Mouse (Mus musculus) hindbrain, embryonic 11.5 days (tissue): ENCODE measurements at regions not wholly inside any gene's neighbourhood (a gene's known extent, or its start where the extent isn't known, plus 50 kb on each side); places are given as distances from the start of the nearest gene placed in this dataset.

Experiments
- ATAC-seq: fragments of 200-750 bp; cut with Nextera tagmentation; 2 replicates; pipeline ENCODE4 v1.8.0; 2017; ENCODE audit warnings: mild to moderate bottlenecking, moderate TSS enrichment, moderate library complexity; ENCODE audit not compliant: low FRiP score
- DNase-seq: peaks from one replicate; pipeline ENCODE4 v3.0.0-alpha.2; 2015; ENCODE audit warnings: low spot score
- H3K27ac ChIP-seq: fragments of 300-500 bp; sonication (generic); 2 replicates; pipeline ENCODE4 v1.5.1; 2014; ENCODE audit warnings: mild to moderate bottlenecking, low read depth, low read length
- H3K27me3 ChIP-seq: fragments of 300-500 bp; sonication (generic); 2 replicates; pipeline ENCODE4 v1.6.1; 2014; ENCODE audit warnings: mild to moderate bottlenecking, low read length, moderate library complexity, mixed read lengths; ENCODE audit not compliant: control insufficient read depth, insufficient read depth
- H3K36me3 ChIP-seq: fragments of 300-500 bp; sonication (generic); 2 replicates; pipeline ENCODE4 v1.6.1; 2014; ENCODE audit warnings: mild to moderate bottlenecking, low read length, moderate library complexity, mixed read lengths; ENCODE audit not compliant: control insufficient read depth, insufficient read depth
- H3K4me1 ChIP-seq: fragments of 300-500 bp; sonication (generic); replicated peaks from 2 replicates; pipeline ENCODE4 v1.6.1; 2014; ENCODE audit warnings: low read length, mixed read lengths; ENCODE audit not compliant: control insufficient read depth, insufficient read depth
- H3K4me2 ChIP-seq: fragments of 300-500 bp; sonication (generic); replicated peaks from 2 replicates; pipeline ENCODE4 v1.6.1; 2014; ENCODE audit warnings: mild to moderate bottlenecking, low read depth, low read length
- H3K4me3 ChIP-seq: fragments of 300-500 bp; sonication (generic); 2 replicates; pipeline ENCODE4 v1.5.1; 2014; ENCODE audit warnings: low read depth, low read length
- H3K9ac ChIP-seq: fragments of 300-500 bp; sonication (generic); 2 replicates; pipeline ENCODE4 v1.6.1; 2014; ENCODE audit warnings: low read depth, low read length
- H3K9me3 ChIP-seq: fragments of 300-500 bp; sonication (generic); 2 replicates; pipeline ENCODE4 v1.6.1; 2016; ENCODE audit warnings: low read length; ENCODE audit not compliant: control insufficient read depth
- WGBS: fragments of 180-500 bp; shearing (Covaris S2); extraction: QIAGEN DNeasy Blood & Tissue Kit; methylation state at CpG from one replicate; pipeline ENCODE4 v1.1.7; 2014; 5-methylcytosine and 5-hydroxymethylcytosine counted together

DNA sequence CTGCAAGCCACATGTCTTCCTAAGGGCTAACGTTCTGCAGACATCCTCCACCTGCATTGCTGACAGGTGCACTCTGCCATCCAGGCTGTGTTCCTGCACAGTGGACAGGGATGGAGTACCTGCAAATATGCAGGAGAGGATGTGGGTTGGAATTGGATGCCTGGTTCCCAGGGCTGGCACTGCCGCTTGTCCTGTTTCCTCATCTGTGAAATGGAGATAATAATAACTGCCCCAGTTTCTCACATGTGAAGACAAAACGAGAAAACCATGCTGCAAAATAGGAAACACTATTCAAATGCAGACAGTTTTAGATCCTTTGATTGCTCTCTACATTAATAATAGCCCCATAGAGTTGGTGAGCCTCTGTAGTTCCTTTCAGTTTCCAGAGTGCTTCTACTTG is 229.4 kb upstream of the Hs3st4 start:
- DNase-seq (no peak), ATAC-seq (no peak)
- no peaks in the 10 kb centered on the region for H3K27me3 ChIP-seq
- no peaks in the 10 kb centered on the region for H3K9me3 ChIP-seq
- no peak overlapping the region for H3K4me3 ChIP-seq
- 80% methylated on average over 3 of the region's 3 CpGs for WGBS
- no peak overlapping the region for H3K27ac ChIP-seq
- H3K4me1 ChIP-seq: no peaks in the 10 kb centered on the region
- no peak overlapping the region for H3K4me2 ChIP-seq
- H3K36me3 ChIP-seq: no peaks in the 10 kb centered on the region
- no peak overlapping the region for H3K9ac ChIP-seq

- Histone ChIP-seq H3K27ac (no peak overlapping the region), H3K4me2 (no peak overlapping the region), H3K27me3 (no peaks in the 10 kb centered on the region), H3K36me3 (no peaks in the 10 kb centered on the region), H3K4me3 (no peak overlapping the region), H3K4me1 (no peaks in the 10 kb centered on the region), H3K9me3 (no peaks in the 10 kb centered on the region), H3K9ac (no peak overlapping the region)
- ATAC-seq: no peak
- WGBS: 85% methylated on average over 2 of the region's 2 CpGs
- DNase-seq: no peak
Observed at GRCm38 (mm10) chr7:123795036-123795435, 187.6 kb upstream of the Hs3st4 start.

GRCm38 (mm10) chr7:123796096-123796495 is 186.6 kb upstream of the Hs3st4 start:
- no peak overlapping the region for H3K4me3 ChIP-seq
- H3K4me1 ChIP-seq: no peaks in the 10 kb centered on the region
- whole genome bisulfite sequencing: 82% methylated on average over 3 of the region's 3 CpGs
- no peaks in the 10 kb centered on the region for H3K36me3 ChIP-seq
- H3K27me3 ChIP-seq: no peaks in the 10 kb centered on the region
- no peak for DNase-seq
- ATAC-seq: no peak
- H3K9ac ChIP-seq: no peak overlapping the region
- no peak overlapping the region for H3K27ac ChIP-seq
- no peaks in the 10 kb centered on the region for H3K9me3 ChIP-seq
- no peak overlapping the region for H3K4me2 ChIP-seq

DNA sequence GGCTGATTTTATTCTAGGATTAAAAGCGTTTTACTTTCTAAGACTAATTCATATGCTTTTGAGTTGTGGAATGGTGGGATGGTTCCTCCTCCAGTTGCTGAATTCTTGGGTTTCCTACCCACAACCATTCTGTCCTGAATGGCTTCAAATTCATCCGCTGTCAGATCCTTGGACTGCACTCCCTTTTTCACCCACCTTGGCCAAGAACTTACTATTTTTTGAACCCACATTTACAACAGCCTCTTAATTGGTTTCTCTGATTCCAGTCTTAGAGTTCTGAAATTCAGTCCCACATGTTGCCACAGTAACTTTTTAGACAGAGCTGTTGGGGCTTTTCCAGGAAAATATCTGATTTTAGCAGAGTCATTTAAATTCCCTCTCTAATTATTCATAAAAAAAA is 177.0 kb upstream of the Hs3st4 start:
- H3K27me3 ChIP-seq: no peaks in the 10 kb centered on the region
- 93% methylated on average over 2 of the region's 2 CpGs for WGBS
- no peaks in the 10 kb centered on the region for H3K36me3 ChIP-seq
- H3K4me2 ChIP-seq: no peak overlapping the region
- no peaks in the 10 kb centered on the region for H3K9me3 ChIP-seq
- H3K4me1 ChIP-seq: no peaks in the 10 kb centered on the region
- ATAC-seq (no peak), DNase-seq (no peak)
- no peak overlapping the region for H3K27ac ChIP-seq
- no peak overlapping the region for H3K9ac ChIP-seq
- H3K4me3 ChIP-seq: no peak overlapping the region

DNA sequence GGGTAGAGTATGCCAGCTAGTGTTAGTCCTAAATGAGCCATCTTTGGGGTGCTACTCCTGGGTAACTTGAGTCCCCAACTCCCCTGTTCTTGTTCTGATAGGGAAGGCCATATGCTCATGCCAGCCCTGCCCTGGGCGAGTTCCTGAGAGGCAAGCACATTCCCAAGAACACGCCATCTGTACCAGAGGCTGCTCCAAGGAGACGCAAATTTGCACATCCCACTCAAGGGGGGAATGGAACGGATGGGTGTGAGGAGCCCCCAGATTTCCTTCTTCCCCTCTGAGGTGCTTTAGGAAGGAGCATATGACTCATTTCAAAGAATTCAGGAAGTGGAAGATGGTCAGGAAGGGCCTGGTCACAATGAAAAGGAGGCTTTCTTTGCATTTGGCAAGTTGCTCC is 158.7 kb upstream of the Hs3st4 start:
- ATAC-seq (no peak), DNase-seq (no peak)
- Histone ChIP-seq H3K4me1 (no peaks in the 10 kb centered on the region), H3K4me3 (no peak overlapping the region), H3K9ac (no peak overlapping the region), H3K27ac (no peak overlapping the region), H3K9me3 (no peaks in the 10 kb centered on the region), H3K27me3 (no peaks in the 10 kb centered on the region), H3K4me2 (no peak overlapping the region), H3K36me3 (no peaks in the 10 kb centered on the region)
- WGBS: 86% methylated on average over 4 of the region's 4 CpGs

DNA sequence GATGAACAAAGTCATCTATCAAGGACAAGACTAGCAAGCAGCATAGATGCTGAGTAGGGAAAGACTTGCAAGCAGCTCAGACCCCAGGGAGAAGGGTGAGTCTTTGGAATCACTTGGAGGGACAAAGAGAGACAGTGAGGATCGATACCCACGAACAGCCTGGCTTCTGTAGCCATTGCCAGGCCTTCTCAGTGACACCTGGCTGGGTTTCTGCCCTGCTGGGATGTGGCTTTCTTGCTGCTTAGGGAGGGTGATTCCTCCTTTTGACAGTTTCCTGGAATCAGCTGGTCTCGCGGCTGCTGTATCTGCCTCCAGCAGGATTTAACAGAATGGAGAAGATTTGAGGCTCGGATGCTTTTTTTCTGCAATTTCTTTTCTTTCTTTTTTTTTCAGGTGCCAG is 156.3 kb upstream of the Hs3st4 start:
- Histone ChIP-seq H3K36me3 (no peaks in the 10 kb centered on the region), H3K4me2 (no peak overlapping the region), H3K4me3 (no peak overlapping the region), H3K4me1 (no peaks in the 10 kb centered on the region), H3K27me3 (no peaks in the 10 kb centered on the region), H3K9ac (no peak overlapping the region), H3K9me3 (no peaks in the 10 kb centered on the region), H3K27ac (no peak overlapping the region)
- ATAC-seq (no peak), DNase-seq (no peak)
- 73% methylated on average over 5 of the region's 5 CpGs for WGBS

GRCm38 (mm10) chr7:123842552-123842951 is 140.1 kb upstream of the Hs3st4 start:
- Histone ChIP-seq H3K9me3 (no peaks in the 10 kb centered on the region), H3K4me1 (no peaks in the 10 kb centered on the region), H3K4me3 (no peak overlapping the region), H3K4me2 (no peak overlapping the region), H3K36me3 (no peaks in the 10 kb centered on the region), H3K9ac (no peak overlapping the region), H3K27me3 (no peaks in the 10 kb centered on the region), H3K27ac (no peak overlapping the region)
- DNase-seq (no peak), ATAC-seq (no peak)
- 89% methylated on average over 7 of the region's 7 CpGs for WGBS

DNA sequence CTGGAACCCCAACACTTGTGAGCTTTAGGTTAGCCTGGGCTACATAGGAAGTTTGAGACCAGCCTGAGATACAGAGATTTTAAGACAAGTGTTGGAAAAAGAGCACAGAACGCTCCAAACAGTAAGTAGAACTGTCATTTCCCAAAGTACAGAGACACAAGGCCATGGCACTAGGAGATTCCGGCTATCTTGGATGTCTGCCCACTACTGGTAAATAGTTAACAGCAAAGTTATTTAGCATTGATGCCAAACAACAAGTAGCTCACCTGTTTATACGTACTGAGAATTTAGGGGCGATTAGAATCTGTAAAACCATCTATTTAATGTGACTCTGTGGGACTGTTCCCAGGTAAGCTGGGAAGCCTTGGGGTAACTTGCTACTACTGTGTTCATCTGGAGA is 135.6 kb upstream of the Hs3st4 start:
- Histone ChIP-seq H3K4me1 (no peaks in the 10 kb centered on the region), H3K36me3 (no peaks in the 10 kb centered on the region), H3K27me3 (no peaks in the 10 kb centered on the region), H3K9me3 (no peaks in the 10 kb centered on the region), H3K4me2 (no peak overlapping the region), H3K4me3 (no peak overlapping the region), H3K9ac (no peak overlapping the region), H3K27ac (no peak overlapping the region)
- 92% methylated on average over 4 of the region's 4 CpGs for WGBS
- no peak for DNase-seq
- no peak for ATAC-seq

- DNase-seq: no peak
- WGBS: 36% methylated on average over 5 of the region's 5 CpGs
- no peaks in the 10 kb centered on the region for H3K36me3 ChIP-seq
- H3K4me1 ChIP-seq: no peaks in the 10 kb centered on the region
- no peaks in the 10 kb centered on the region for H3K9me3 ChIP-seq
- no peak overlapping the region for H3K4me2 ChIP-seq
- H3K27me3 ChIP-seq: no peaks in the 10 kb centered on the region
- no peak overlapping the region for H3K27ac ChIP-seq
- ATAC-seq: no peak
- H3K9ac ChIP-seq: no peak overlapping the region
- H3K4me3 ChIP-seq: no peak overlapping the region
Observed at GRCm38 (mm10) chr7:123848644-123849043, 134.0 kb upstream of the Hs3st4 start.
